Mouse (Mus musculus): ENCODE measurements around the gene Esr1.

The Esr1 gene

GRCm38 (mm10) chr10:4824366-4824765 is 213.0 kb downstream of the Esr1 start:
- in situ Hi-C loops (cut with MboI; ENCODE audit: low sequenced_read_pairs): no loop called here

- in situ Hi-C loops (cut with MboI; ENCODE audit: low sequenced_read_pairs): no loop called here
These were observed 219.2 kb downstream of the Esr1 start for GRCm38 (mm10) chr10:4830592-4830991.

DNA sequence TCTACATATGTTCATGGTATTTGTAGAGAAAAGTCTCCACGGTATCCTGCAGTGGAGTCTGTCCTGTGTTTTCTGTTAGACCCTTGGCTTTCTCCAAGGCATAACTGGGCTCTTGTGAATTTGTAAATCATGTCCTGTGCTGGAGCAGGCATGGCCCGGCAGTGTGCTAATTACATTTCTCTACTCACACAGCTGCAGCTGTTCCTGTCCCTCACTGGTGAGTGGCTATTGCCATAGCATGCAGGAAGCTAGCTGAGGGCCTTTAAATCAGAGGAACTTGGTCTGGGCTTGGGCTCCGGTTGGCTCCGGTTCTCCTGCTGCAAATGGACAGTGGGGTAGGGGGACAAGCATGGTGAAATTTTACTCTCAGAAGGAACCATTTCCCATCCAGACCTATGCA is 226.7 kb downstream of the Esr1 start:
- in situ Hi-C loops (cut with MboI; ENCODE audit: low sequenced_read_pairs): no loop called here

GRCm38 (mm10) chr10:4841039-4841438 is 229.6 kb downstream of the Esr1 start:
- in situ Hi-C loops (cut with MboI; ENCODE audit: low sequenced_read_pairs): no loop called here

- in situ Hi-C loops (cut with MboI; ENCODE audit: low sequenced_read_pairs): no loop called here
These were observed 236.1 kb downstream of the Esr1 start for GRCm38 (mm10) chr10:4847523-4847922.

GRCm38 (mm10) chr10:4849881-4850280 is 238.5 kb downstream of the Esr1 start:
- in situ Hi-C loops (cut with MboI; ENCODE audit: low sequenced_read_pairs): no loop called here

DNA sequence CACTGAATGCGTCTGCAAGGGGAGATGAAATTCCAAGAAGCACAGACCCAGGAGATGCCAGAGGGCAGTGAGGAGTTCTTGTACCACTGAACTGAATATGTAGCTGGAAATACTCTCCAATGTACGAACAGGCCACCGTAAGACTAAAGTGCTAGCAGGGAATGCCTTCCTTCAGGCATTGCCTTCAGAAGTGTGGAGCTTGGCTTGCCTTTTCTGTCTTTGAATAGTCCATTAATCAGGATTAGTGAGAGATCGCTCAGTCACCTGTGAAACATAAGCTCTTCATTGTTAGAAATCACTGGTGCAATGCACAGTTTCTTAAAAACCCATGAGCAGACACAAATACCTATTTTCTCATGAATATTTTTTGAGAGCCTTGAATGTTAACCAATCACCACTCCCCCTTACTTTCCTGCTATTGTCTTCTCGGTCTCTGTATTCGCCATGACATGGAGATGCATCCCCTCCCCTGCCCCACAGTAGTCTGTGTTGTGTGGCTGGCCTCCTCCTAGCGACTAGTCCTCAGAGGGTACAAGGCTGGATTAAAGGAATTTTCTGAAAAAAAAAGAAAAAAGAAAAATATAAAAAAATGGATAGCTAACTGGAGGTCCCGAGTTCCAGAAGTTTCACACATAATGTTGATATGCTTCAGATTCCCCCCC is 263.8 kb downstream of the Esr1 start:
- in situ Hi-C loops (cut with MboI; ENCODE audit: low sequenced_read_pairs): no loop called here

DNA sequence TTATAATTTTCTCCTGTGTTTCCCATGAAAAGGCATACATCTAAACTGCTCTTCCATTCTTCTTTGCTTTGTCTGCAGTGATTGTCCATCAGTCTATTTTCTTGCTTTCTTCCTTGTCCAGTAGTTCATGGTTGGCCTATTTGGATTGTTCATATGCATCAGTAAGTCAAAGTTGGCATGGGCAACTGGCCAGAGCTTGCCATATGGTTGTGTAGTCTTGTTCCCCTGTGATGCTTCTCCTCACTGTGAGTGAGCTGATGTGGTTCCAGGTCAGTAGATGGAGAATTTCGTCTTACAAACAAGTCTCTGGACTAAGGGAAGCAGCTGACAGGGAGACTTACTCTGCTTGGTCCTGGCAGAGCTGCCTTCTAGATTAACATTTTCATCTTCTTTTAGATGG is 270.0 kb downstream of the Esr1 start:
- in situ Hi-C loops (cut with MboI; ENCODE audit: low sequenced_read_pairs): no loop called here

- in situ Hi-C loops (cut with MboI; ENCODE audit: low sequenced_read_pairs): no loop called here
These were observed 274.1 kb downstream of the Esr1 start for GRCm38 (mm10) chr10:4885506-4885905.

GRCm38 (mm10) chr10:4885961-4886360 is 274.6 kb downstream of the Esr1 start:
- in situ Hi-C loops (cut with MboI; ENCODE audit: low sequenced_read_pairs): no loop called here

- in situ Hi-C loops (cut with MboI; ENCODE audit: low sequenced_read_pairs): no loop called here
These were observed 282.1 kb downstream of the Esr1 start for GRCm38 (mm10) chr10:4893475-4893874.

GRCm38 (mm10) chr10:4897789-4898188 is 286.4 kb downstream of the Esr1 start:
- in situ Hi-C loops (cut with MboI; ENCODE audit: low sequenced_read_pairs): no loop called here

DNA sequence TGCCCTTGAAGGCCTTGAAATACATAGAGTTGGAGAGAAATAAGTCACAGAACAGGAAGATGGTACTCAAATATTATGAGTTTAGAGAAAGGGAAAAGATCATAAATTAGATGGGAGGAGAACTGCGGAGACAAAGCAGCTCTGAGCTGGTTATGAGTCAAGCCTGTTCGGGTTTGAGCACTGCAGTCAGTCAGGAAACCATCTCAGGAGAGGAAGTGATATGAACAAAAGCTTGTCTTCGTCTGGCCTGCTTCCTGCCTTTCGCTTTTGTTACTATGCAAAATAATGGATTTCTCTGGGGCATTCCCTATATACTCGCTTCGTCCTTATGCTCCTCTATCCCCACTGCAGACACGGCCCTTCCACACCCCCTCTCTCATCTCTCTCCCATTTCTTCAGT is 288.9 kb downstream of the Esr1 start:
- in situ Hi-C loops (cut with MboI; ENCODE audit: low sequenced_read_pairs): no loop called here

GRCm38 (mm10) chr10:4909271-4909670 is 297.9 kb downstream of the Esr1 start:
- in situ Hi-C loops (cut with MboI; ENCODE audit: low sequenced_read_pairs): no loop called here

DNA sequence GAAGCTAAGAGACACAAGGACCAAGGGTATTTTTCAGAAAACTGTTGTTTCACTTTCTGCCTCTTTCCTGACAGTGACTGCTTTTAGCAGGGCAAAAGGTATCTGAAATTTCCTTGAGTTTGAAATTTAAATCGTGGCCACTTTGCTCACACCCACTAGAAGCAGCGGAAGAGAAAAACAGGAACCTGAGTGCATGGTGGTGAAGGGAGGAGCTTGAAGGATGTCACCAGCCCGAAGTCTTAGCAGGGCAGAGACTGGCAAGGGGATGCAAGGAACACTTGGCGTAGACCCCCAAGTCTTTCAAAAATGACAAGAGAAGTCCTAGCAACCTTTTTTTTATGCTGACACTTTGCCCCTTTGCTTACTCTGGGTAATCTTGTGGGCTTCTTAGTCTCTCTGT is 299.1 kb downstream of the Esr1 start:
- in situ Hi-C loops (cut with MboI; ENCODE audit: low sequenced_read_pairs): no loop called here

GRCm38 (mm10) chr10:4919046-4919445 is 307.7 kb downstream of the Esr1 start:
- in situ Hi-C loops (cut with MboI; ENCODE audit: low sequenced_read_pairs): no loop called here

DNA sequence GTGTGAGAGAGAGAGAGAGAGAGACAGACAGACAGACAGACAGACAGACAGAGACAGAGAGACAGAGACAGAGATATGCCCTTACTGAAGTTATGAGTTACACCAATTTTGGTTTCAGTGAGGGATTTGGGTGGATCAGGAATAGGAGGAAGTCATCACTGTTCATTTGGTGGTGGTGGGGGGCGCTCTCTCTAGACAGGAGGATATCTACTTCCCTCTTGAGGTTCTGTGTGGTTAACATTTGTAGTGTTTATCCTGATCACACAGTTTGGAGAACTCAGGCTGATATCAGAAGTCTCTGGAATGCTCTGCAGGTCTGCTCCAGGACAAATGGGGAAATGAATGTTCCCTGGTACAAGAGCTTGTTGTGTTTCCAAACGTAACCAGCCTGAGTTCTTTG is 312.2 kb downstream of the Esr1 start:
- in situ Hi-C loops (cut with MboI; ENCODE audit: low sequenced_read_pairs): no loop called here

GRCm38 (mm10) chr10:4924391-4924790 is 313.0 kb downstream of the Esr1 start:
- in situ Hi-C loops (cut with MboI; ENCODE audit: low sequenced_read_pairs): no loop called here

- in situ Hi-C loops (cut with MboI; ENCODE audit: low sequenced_read_pairs): no loop called here
These were observed 331.8 kb downstream of the Esr1 start for GRCm38 (mm10) chr10:4943148-4943547.

DNA sequence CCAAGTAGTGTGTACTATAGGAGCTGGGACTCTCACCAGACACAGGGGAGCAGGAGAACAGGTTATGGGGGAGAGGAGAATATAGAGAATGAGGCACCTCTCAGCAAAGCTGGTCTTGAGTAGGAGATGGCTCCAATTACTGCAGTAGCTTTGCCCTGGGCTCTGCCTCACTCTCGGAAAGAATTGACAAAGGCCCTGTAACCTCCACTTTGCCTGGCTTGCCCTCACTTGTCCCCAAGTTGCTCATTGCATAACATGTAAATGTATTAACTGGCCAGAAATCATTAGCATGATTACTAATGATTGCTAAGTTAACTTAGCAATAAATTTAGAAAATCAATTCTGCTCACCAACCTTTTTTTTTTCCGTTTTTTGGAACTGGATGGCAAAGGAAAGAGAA is 333.3 kb downstream of the Esr1 start:
- in situ Hi-C loops (cut with MboI; ENCODE audit: low sequenced_read_pairs): no loop called here

GRCm38 (mm10) chr10:4965768-4966167 is 354.4 kb downstream of the Esr1 start:
- in situ Hi-C loops (cut with MboI; ENCODE audit: low sequenced_read_pairs): no loop called here

DNA sequence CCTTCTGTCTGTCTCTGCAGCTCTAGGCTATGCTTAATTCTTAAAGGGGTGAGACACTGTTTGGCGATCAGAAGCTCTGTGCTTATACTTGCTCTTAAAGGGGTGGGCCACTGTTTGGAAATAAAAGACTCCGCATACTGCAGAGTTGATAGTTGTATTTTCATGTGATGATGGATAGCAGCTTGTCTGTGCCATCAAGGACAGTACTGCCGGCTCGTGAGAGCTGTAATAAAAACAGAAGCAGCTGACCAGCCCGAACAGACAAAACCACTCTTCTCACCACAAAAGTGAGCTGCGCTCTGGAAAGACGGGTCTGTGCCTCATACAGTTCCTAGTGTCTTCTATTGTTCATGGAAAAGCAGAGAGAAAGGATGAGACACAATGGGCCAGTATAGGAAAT is 359.8 kb downstream of the Esr1 start:
- in situ Hi-C loops (cut with MboI; ENCODE audit: low sequenced_read_pairs): no loop called here

DNA sequence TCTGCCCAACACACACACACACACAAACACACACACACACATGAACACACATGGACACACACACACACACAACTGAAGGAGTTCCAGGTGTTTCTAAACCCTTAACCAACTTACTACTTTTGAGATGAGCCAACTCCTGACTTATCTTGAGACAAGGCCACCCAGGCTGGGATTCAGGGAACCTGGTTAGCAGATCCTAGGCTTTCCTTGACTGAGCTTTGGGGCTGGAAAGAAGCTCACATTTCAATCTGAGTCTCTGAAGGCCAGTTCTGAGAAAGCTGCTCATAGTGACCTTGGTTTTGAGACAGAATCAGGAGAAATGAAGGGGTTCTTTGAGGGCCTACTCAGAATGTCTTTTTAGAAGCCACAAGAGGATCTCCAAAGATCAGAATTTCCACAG is 360.2 kb downstream of the Esr1 start:
- in situ Hi-C loops (cut with MboI; ENCODE audit: low sequenced_read_pairs): no loop called here

Data from CH12F3 (cell line).